Mouse (Mus musculus) C2C12 (cell line): Measurements from ENCODE around the gene Heatr1. TPM values are rescaled to one million over a fixed set of nuclear protein-coding genes. Genes with fewer than 3 reads are reported as not detected.

ENCODE experiments used
- H3K27me3 ChIP-seq: one replicate; pipeline ENCODE4 v1.6.1; 2011; ENCODE audit not compliant: control insufficient read depth, insufficient read depth, insufficient read length
- H3K36me3 ChIP-seq: one replicate; pipeline ENCODE4 v1.6.1; 2011; ENCODE audit not compliant: control insufficient read depth, insufficient read depth
- H3K4me3 ChIP-seq: one replicate; pipeline ENCODE4 v1.5.1; 2011; ENCODE audit warnings: mild to moderate bottlenecking, control low read depth; ENCODE audit not compliant: poor library complexity, insufficient read depth, severe bottlenecking
- H3K79me2 ChIP-seq: one replicate; pipeline ENCODE4 v1.6.1; 2011; ENCODE audit not compliant: control insufficient read depth, insufficient read depth
- H3K79me3 ChIP-seq: one replicate; pipeline ENCODE4 v1.6.1; 2011; ENCODE audit warnings: low read depth, control low read depth
- H3ac ChIP-seq: one replicate; pipeline ENCODE3; 2011; ENCODE audit warnings: low read depth; ENCODE audit not compliant: control insufficient read depth, insufficient read length
- CEBPB ChIP-seq: IDR thresholded peaks from one replicate; pipeline ENCODE4 v1.6.1; 2011; ENCODE audit warnings: low read depth, mild to moderate bottlenecking, control low read depth, moderate library complexity
- CTCF ChIP-seq: IDR thresholded peaks from one replicate; pipeline ENCODE4 v1.5.1; 2011; ENCODE audit not compliant: control insufficient read depth, insufficient read depth, insufficient read length
- FOSL1 ChIP-seq: IDR thresholded peaks from one replicate; pipeline ENCODE4 v1.8.0; 2011; ENCODE audit warnings: mild to moderate bottlenecking, low read length; ENCODE audit not compliant: poor library complexity, insufficient read depth, severe bottlenecking
- MAX ChIP-seq: IDR thresholded peaks from one replicate; pipeline ENCODE4 v1.6.1; 2011; ENCODE audit warnings: mild to moderate bottlenecking, control low read depth
- MYOD1 ChIP-seq: IDR thresholded peaks from one replicate; pipeline ENCODE4 v1.6.1; 2011; ENCODE audit warnings: low read depth; ENCODE audit not compliant: control insufficient read depth, insufficient read length
- MYOG ChIP-seq: IDR thresholded peaks from one replicate; pipeline ENCODE4 v1.6.1; 2011; ENCODE audit not compliant: control insufficient read depth, insufficient read length; ENCODE audit errors: extremely low read depth
- USF1 ChIP-seq: IDR thresholded peaks from one replicate; pipeline ENCODE4 v1.6.1; 2011; ENCODE audit warnings: low read depth, mild to moderate bottlenecking, control low read depth, moderate library complexity
- polyA plus RNA-seq: library from polyadenylated mRNA; unstranded; fragments of >200 nt; fragmentation: generic; extraction: Trizol; gene quantifications from one replicate; pipeline ENCODE4 v1.2.1, GENCODE M21; 2012; ENCODE audit warnings: missing spikeins

Gene Heatr1
- polyA plus RNA-seq, 1 experiment, result 27.6 TPM

DNA sequence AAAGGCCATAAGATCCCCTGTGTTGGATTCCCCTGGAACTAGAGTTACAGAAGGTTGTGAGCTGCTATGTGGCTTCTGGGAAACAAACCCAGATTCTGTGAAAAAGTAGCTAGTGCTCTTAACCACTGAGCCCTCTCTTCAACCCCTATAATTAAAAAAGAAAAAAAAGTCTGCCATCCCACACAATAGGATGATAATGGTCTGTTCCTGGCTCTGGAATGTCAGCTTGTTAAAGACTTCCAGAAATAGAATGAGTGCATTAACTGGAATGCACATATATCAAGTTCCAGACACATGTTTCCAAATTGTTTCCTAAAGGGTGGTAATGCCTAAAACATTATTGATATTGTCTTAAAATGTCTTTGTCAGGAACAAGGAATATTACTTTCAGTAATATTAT lies 10.0 kb upstream of the Heatr1 start:
- no peak overlapping the region for H3ac ChIP-seq
- no peaks in the 10 kb centered on the region for H3K79me3 ChIP-seq
- no peaks in the 10 kb centered on the region for H3K79me2 ChIP-seq
- H3K4me3 ChIP-seq, result no peak overlapping the region
- H3K27me3 ChIP-seq, result no peaks in the 10 kb centered on the region
- no peaks in the 10 kb centered on the region for H3K36me3 ChIP-seq
- TF ChIP-seq CEBPB (no peak), MAX (no peak), CTCF (no peak), MYOG (no peak), MYOD1 (no peak), FOSL1 (no peak), USF1 (no peak)

DNA sequence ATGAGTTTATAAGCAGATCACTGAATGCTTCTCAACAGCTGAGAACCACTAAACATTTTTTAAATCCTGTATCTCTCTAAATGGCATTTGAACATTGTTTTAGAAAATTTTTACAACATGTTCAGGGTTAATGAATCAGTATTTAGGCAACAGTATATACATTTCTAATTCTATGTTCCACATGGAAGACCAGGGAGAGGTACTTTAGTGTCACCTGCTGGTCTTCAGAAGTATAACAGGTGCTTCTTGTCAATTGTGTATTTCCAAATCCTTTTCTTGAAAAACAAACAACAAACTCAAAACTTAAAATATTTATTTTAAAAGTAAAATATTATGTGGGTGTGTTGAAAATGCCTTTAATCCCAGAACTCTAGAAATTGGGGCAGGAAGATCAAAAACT lies 8.5 kb upstream of the Heatr1 start:
- H3K79me2 ChIP-seq, result no peaks in the 10 kb centered on the region
- H3K79me3 ChIP-seq, result no peaks in the 10 kb centered on the region
- H3K27me3 ChIP-seq, result no peaks in the 10 kb centered on the region
- H3ac ChIP-seq, result no peak overlapping the region
- no peaks in the 10 kb centered on the region for H3K36me3 ChIP-seq
- TF ChIP-seq FOSL1 (no peak), MYOG (no peak), CTCF (no peak), CEBPB (no peak), USF1 (no peak), MYOD1 (no peak), MAX (no peak)
- H3K4me3 ChIP-seq, result no peak overlapping the region

DNA sequence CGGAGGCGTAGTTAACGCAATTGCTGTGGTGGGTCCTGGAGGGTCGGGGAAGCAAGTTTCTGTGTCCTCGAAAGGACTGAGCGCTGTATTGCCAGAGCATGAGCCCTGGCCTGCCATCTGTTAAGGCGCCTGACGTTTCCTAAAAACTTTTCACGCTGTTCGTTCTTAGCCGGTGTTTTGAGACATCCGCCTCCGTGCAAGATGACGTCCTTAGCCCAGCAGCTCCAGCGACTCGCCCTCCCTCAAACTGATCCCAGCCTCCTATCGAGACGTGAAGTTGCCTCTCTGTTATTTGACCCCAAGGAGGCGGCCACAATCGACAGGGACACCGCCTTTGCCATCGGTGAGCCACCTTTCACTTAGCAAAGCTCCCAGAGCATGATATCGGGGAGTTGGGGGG lies 744 bp downstream of the Heatr1 start:
- peak overlapping the region; percentile 82 for H3ac ChIP-seq
- peaks cover 23% of the 10 kb centered on the region for H3K79me3 ChIP-seq
- peaks cover 41% of the 10 kb centered on the region for H3K36me3 ChIP-seq
- peaks cover 4% of the 10 kb centered on the region for H3K27me3 ChIP-seq
- TF ChIP-seq FOSL1, result no peak
- no peak for TF ChIP-seq CEBPB
- TF ChIP-seq MYOG, result no peak
- no peak for TF ChIP-seq MYOD1
- no peak for TF ChIP-seq CTCF
- no peak for TF ChIP-seq USF1
- no peak for TF ChIP-seq MAX
- H3K79me2 ChIP-seq, result peaks cover 40% of the 10 kb centered on the region
- peak overlapping the region; percentile 95 for H3K4me3 ChIP-seq

DNA sequence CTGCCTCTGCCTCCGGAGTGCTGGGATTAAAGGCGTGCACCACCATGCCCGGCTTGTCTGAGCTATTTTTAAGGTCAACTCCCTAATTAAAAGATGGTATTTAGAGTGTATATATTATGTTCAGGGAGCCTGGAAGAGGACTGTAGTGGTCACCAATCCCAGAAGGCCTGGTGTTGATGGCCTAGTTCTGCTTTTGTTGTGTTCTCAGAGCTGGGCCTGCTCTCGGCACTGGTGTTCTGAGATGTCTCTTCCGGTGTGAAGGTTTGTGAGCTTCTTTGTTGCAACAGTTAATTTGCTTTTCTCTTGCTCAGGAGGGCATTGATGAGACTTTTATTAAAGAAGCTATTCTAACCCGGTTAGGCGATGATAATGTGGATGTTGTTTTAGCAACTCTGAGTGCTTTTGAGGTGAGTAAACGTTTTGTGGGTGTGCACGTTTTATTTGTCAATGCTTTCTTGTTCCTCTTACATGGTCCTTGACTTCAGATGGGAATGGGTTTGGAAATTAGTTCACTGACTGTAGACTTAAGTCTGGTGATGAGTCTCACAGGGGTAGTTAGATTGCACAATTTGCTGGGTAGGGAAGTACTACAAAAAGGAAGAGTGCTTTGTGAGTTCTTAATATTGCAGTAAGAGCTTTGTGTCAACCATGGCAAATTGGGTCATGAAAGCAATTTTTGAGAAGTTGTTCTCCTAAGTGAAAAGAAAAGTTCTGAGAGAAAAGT lies 13.7 kb downstream of the Heatr1 start:
- Histone ChIP-seq H3K36me3 (peaks cover 79% of the 10 kb centered on the region), H3K79me3 (no peaks in the 10 kb centered on the region), H3K4me3 (no peak overlapping the region), H3K27me3 (no peaks in the 10 kb centered on the region), H3ac (no peak overlapping the region), H3K79me2 (no peaks in the 10 kb centered on the region)
- TF ChIP-seq MYOD1 (no peak), CTCF (no peak), MAX (no peak), FOSL1 (no peak), CEBPB (no peak), MYOG (no peak), USF1 (no peak)

DNA sequence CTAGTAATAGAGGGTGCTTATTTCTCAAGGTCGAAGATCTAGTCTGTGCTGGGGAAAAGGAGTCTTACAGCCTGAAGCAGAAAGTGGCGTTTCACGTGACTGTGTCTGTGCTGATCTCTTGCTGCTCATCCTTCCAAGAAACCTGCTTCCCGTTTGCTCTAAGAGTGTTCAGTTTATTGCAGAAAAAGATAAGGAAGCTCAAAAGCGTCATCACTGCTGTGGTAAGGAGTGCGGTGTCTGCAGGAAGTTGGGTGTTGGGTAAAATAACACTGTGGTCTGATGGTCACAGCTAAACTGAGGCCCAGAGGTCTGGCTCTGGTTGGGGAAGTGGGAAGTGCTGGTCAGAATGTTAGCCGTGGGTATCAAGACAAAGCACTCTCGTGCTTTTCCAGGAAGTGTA lies 17.2 kb downstream of the Heatr1 start:
- Histone ChIP-seq H3K36me3 (peaks cover 82% of the 10 kb centered on the region), H3K4me3 (no peak overlapping the region), H3K79me3 (no peaks in the 10 kb centered on the region), H3ac (no peak overlapping the region), H3K27me3 (no peaks in the 10 kb centered on the region), H3K79me2 (no peaks in the 10 kb centered on the region)
- TF ChIP-seq FOSL1 (no peak), MYOD1 (no peak), USF1 (no peak), MYOG (no peak), MAX (no peak), CEBPB (no peak), CTCF (no peak)
